Mouse (Mus musculus): Measurements from ENCODE around the gene Actn3. TPM values are rescaled to one million over a fixed set of nuclear protein-coding genes. Genes with fewer than 3 reads are reported as not detected.

Actn3 gene
- polyA plus RNA-seq, 1 experiment from 2014 or later: 3.5 TPM

DNA sequence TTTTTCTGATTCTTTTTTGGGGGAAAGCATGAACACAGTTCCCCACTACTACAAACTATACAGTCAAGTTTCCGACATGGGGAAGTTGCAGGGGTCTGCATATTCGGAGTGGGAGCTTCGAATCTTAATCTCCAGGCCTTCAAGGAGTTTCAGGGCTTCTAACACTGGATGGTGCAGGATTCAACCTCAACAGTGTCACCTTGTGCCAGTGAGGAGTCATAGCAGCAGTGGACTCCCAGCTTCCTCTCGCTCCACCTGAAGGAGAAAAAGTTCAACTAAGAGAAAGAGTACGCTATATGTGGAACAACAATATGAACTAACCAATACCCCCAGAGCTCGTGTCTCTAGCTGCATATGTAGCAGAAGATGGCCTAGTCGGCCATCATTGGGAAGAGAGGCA lies 30.2 kb downstream of the Actn3 start:
- no peak overlapping the region for H3K27ac ChIP-seq (ENCODE audit: low read depth, low read length)
- 40% methylated on average over 7 of the region's 7 CpGs for WGBS

DNA sequence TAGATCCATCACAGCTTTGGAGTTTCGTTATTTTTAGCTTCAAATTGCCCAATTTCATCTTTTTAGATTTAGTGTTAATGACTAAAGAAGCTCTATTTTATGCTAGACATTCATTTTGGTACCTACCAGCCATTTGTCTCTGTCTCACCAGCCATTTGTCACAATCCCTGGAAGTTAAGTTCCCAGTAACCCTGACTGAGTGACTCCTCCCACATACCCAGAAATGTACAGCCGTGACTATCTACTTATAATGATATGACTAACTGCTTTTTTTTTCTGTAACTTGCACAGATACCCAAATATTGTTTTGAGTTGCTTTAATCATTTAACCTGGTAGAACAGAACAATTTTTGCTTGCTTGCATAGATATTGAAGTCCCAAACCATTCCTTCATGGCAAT lies 31.9 kb downstream of the Actn3 start:
- Histone ChIP-seq H3K4me3 (ENCODE audit: low read length) (no peak overlapping the region), H3K27ac (ENCODE audit: low read depth, low read length) (no peak overlapping the region)
- 71% methylated on average over 2 of the region's 2 CpGs for WGBS

More for the DNA sequence above, 30.2 kb downstream of the Actn3 start:
- H3K36me3 ChIP-seq (ENCODE audit: control insufficient read depth, insufficient read depth, low read length): no peaks in the 10 kb centered on the region
- no peak for ATAC-seq
- no peak overlapping the region for H3K9ac ChIP-seq (ENCODE audit: low read depth, low read length)
- no peak overlapping the region for H3K4me3 ChIP-seq (ENCODE audit: low read length)
- H3K27me3 ChIP-seq (replicated peaks; ENCODE audit: control insufficient read depth, insufficient read depth, low read length): peaks cover 2% of the 10 kb centered on the region; the same call in 1 of the 2 replicates
- H3K4me2 ChIP-seq (ENCODE audit: low read length): no peak overlapping the region
- H3K9me3 ChIP-seq (ENCODE audit: control insufficient read depth, low read length): no peaks in the 10 kb centered on the region
- H3K4me1 ChIP-seq (ENCODE audit: control insufficient read depth, insufficient read depth, low read depth, low read length): no peaks in the 10 kb centered on the region

DNA sequence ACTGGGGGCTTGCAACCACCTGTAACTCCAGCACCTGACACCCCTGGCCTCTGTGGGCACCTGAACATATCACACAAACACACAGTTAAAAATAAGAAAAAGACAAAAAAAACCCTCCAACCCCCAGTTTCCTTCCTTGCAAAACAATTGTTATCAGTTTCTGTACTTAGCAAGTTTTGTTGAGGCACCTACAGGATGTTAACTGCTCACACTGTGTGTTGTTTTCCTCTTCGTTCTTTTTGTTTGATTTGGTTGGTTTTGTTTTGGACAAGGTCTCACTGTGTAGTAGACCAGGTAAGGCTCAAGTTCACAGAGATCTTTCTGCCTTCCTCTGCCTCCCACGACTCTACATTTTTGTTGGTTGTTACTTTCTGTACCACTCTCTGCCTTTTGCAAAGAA lies 35.1 kb downstream of the Actn3 start:
- H3K9ac ChIP-seq (ENCODE audit: low read depth, low read length): no peak overlapping the region
- no peak for ATAC-seq
- no peaks in the 10 kb centered on the region for H3K36me3 ChIP-seq (ENCODE audit: control insufficient read depth, insufficient read depth, low read length)
- no peak overlapping the region for H3K27ac ChIP-seq (ENCODE audit: low read depth, low read length)
- no peak overlapping the region for H3K4me3 ChIP-seq (ENCODE audit: low read length)
- no peaks in the 10 kb centered on the region for H3K9me3 ChIP-seq (ENCODE audit: control insufficient read depth, low read length)
- peaks cover 14% of the 10 kb centered on the region for H3K4me1 ChIP-seq (ENCODE audit: control insufficient read depth, insufficient read depth, low read depth, low read length)
- 70% methylated on average over 2 of the region's 2 CpGs for WGBS
- H3K27me3 ChIP-seq (replicated peaks; ENCODE audit: control insufficient read depth, insufficient read depth, low read length): peaks cover 21% of the 10 kb centered on the region
- H3K4me2 ChIP-seq (ENCODE audit: low read length): no peak overlapping the region

More for the DNA sequence above, 31.9 kb downstream of the Actn3 start:
- Histone ChIP-seq H3K9me3 (ENCODE audit: control insufficient read depth, low read length) (no peaks in the 10 kb centered on the region), H3K4me2 (ENCODE audit: low read length) (no peak overlapping the region), H3K4me1 (ENCODE audit: control insufficient read depth, insufficient read depth, low read depth, low read length) (no peaks in the 10 kb centered on the region), H3K9ac (ENCODE audit: low read depth, low read length) (no peak overlapping the region), H3K36me3 (ENCODE audit: control insufficient read depth, insufficient read depth, low read length) (no peaks in the 10 kb centered on the region), H3K27me3 (replicated peaks; ENCODE audit: control insufficient read depth, insufficient read depth, low read length) (peaks cover 15% of the 10 kb centered on the region)
- ATAC-seq: no peak

DNA sequence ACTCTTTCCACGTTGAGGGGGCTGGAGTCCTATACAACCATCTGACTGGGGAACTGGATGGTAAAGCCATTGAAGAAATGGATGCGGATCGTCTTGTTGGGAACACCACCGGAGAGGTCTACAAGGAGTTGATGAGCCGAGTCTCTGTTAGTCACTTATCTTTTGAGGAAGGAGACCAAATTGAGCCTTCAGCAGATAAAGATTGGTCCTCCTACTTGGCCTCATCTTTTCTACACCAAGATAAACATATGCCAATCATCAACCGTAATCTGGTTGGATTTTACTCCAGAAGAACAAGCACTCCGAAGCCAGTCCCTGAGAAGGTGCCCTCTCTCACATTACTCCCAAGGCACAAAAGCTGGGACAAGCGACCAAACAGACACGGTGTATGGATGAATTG lies 36.9 kb downstream of the Actn3 start:
- H3K9ac ChIP-seq (ENCODE audit: low read depth, low read length): no peak overlapping the region
- no peaks in the 10 kb centered on the region for H3K9me3 ChIP-seq (ENCODE audit: control insufficient read depth, low read length)
- H3K27ac ChIP-seq (ENCODE audit: low read depth, low read length): no peak overlapping the region
- no peak overlapping the region for H3K4me3 ChIP-seq (ENCODE audit: low read length)
- no peaks in the 10 kb centered on the region for H3K36me3 ChIP-seq (ENCODE audit: control insufficient read depth, insufficient read depth, low read length)
- 85% methylated on average over 9 of the region's 9 CpGs for WGBS
- peaks cover 14% of the 10 kb centered on the region for H3K4me1 ChIP-seq (ENCODE audit: control insufficient read depth, insufficient read depth, low read depth, low read length)
- H3K27me3 ChIP-seq (replicated peaks; ENCODE audit: control insufficient read depth, insufficient read depth, low read length): peaks cover 20% of the 10 kb centered on the region
- no peak overlapping the region for H3K4me2 ChIP-seq (ENCODE audit: low read length)
- no peak for ATAC-seq

DNA sequence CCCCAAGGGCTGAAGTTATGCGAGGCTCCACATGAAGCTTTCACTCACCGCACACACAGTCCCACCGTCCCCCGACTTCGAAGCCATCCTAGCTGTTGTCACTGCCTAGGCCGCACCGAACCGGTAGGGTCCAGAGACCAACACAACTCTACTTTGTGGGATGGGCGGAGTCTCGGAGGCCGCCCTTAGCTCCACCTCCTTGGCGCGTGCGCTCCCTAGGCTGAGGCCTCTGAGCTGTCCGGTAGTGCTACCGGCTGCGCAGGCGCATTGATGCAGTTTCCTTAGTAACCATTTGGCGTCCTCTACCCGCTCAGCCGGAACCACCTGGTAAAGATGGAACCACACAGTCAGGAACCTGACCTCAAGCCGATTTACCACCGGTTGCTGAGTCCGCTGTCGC lies 38.6 kb downstream of the Actn3 start, which contains the start of the genes Ccs and Ccdc87:
Gene Ccs (minus strand): TSS at position 184 of the 400 bp plus-strand sequence.
Gene Ccdc87 (plus strand): TSS at position 218 of the 400 bp plus-strand sequence.
- 0 out of 2 replicates have a peak within 1 kb of the TSS, but pooled peaks have one; percentile 24 for H3K27ac ChIP-seq (ENCODE audit: low read depth, low read length)
- H3K36me3 ChIP-seq (ENCODE audit: control insufficient read depth, insufficient read depth, low read length): no peaks in the 10 kb centered on the region
- H3K27me3 ChIP-seq (replicated peaks; ENCODE audit: control insufficient read depth, insufficient read depth, low read length): peaks cover 19% of the 10 kb centered on the region
- WGBS: 0% methylated on average over 25 of the region's 25 CpGs
- peak within 1 kb of the TSS; percentile 99 for H3K4me2 ChIP-seq (ENCODE audit: low read length)
- ATAC-seq: peak; percentile 99
- no peaks in the 10 kb centered on the region for H3K9me3 ChIP-seq (ENCODE audit: control insufficient read depth, low read length)
- peaks cover 14% of the 10 kb centered on the region for H3K4me1 ChIP-seq (ENCODE audit: control insufficient read depth, insufficient read depth, low read depth, low read length)
- peak within 1 kb of the TSS; percentile 68 for H3K9ac ChIP-seq (ENCODE audit: low read depth, low read length)
- peak within 1 kb of the TSS; percentile 69 for H3K4me3 ChIP-seq (ENCODE audit: low read length)

DNA sequence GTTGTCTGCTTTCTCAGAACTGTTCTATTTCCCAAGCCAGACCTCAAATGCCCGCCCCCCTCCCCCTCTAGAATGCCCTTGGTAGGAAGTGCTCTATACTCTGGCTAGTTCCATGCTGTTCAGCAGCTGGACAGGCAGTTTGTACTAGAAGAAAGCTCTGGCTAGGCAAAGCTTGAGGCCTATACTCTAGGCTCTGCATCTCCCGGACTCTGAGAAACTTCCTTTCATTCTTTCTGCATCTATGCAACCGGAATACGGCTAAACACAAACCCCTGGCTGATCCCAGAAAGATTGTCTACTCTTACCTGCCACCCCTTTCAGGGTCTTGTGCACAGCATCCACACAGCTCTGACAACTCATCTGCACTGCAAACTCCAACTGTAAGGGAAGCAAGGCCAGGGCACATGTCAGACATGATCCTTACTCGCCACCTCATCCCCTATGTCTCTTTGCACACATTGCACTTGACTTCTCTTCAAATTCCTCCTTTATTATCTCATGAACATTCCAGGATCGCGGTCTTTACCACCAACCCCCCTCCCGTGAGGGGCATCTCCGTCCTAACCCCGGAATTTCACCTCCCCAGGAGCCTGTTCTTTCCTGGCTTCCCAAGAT lies 39.1 kb downstream of the Actn3 start:
- Histone ChIP-seq H3K27ac (ENCODE audit: low read depth, low read length) (0 out of 2 replicates have a peak overlapping the region, but pooled peaks have one; percentile 24), H3K9me3 (ENCODE audit: control insufficient read depth, low read length) (no peaks in the 10 kb centered on the region), H3K9ac (ENCODE audit: low read depth, low read length) (peak overlapping the region; percentile 68), H3K4me3 (ENCODE audit: low read length) (peak overlapping the region; percentile 69), H3K4me2 (ENCODE audit: low read length) (peak overlapping the region; percentile 99), H3K27me3 (replicated peaks; ENCODE audit: control insufficient read depth, insufficient read depth, low read length) (peaks cover 19% of the 10 kb centered on the region), H3K4me1 (ENCODE audit: control insufficient read depth, insufficient read depth, low read depth, low read length) (peaks cover 14% of the 10 kb centered on the region), H3K36me3 (ENCODE audit: control insufficient read depth, insufficient read depth, low read length) (no peaks in the 10 kb centered on the region)
- 35% methylated on average over 10 of the region's 10 CpGs for WGBS
- ATAC-seq: no peak; the same call in 1 of the 2 replicates

DNA sequence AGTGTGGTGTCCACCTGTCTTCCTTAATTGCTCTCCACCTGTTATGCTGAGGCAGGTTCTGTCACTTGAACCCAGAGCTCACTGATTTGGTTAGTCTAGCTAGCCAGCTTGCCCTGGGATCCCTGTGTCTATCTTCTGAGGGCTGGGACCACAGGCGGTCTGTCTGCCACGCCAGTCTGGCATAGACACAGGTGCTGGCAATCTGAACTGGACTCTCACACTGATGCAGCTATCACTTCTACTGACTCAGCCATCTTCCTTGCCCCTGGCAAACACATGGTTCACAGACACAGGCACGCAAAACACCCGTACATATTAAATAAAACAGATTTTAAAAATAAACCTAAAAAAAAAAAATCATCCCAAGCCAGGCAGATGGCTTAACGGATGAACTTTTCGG lies 40.7 kb downstream of the Actn3 start:
- Histone ChIP-seq H3K27me3 (replicated peaks; ENCODE audit: control insufficient read depth, insufficient read depth, low read length) (peaks cover 17% of the 10 kb centered on the region), H3K4me1 (ENCODE audit: control insufficient read depth, insufficient read depth, low read depth, low read length) (peaks cover 14% of the 10 kb centered on the region), H3K36me3 (ENCODE audit: control insufficient read depth, insufficient read depth, low read length) (0 out of 2 replicates have a peak, but pooled peaks cover 3% of the 10 kb centered on the region), H3K4me2 (ENCODE audit: low read length) (no peak overlapping the region), H3K9me3 (ENCODE audit: control insufficient read depth, low read length) (no peaks in the 10 kb centered on the region), H3K4me3 (ENCODE audit: low read length) (no peak overlapping the region), H3K9ac (ENCODE audit: low read depth, low read length) (no peak overlapping the region), H3K27ac (ENCODE audit: low read depth, low read length) (no peak overlapping the region)
- 95% methylated on average over 6 of the region's 6 CpGs for WGBS
- no peak for ATAC-seq

DNA sequence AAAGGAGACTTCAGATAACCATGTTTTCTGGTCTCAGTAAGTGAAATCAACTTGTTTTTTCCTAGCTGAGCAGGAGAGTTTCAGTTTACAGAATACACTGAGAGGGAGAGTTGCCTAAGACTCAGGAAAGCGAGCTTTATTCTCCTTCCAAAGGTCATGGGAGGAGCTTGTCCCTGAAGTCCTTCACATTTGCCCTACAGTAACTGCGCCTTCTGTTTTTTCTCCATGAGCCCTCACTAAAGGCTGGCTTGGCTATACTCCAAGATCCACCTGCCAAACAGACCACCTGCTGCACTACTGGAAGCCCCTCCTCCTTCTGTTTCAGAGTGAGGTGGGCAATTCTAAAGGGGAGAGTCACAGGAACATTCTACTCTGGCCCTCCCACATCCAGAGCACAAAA lies 41.6 kb downstream of the Actn3 start:
- no peak overlapping the region for H3K4me2 ChIP-seq (ENCODE audit: low read length)
- peaks cover 8% of the 10 kb centered on the region for H3K27me3 ChIP-seq (replicated peaks; ENCODE audit: control insufficient read depth, insufficient read depth, low read length)
- H3K27ac ChIP-seq (ENCODE audit: low read depth, low read length): no peak overlapping the region
- WGBS: 73% methylated on average over 2 of the region's 2 CpGs
- ATAC-seq: no peak
- no peaks in the 10 kb centered on the region for H3K9me3 ChIP-seq (ENCODE audit: control insufficient read depth, low read length)
- H3K4me3 ChIP-seq (ENCODE audit: low read length): no peak overlapping the region
- 0 out of 2 replicates have a peak, but pooled peaks cover 3% of the 10 kb centered on the region for H3K36me3 ChIP-seq (ENCODE audit: control insufficient read depth, insufficient read depth, low read length)
- H3K9ac ChIP-seq (ENCODE audit: low read depth, low read length): no peak overlapping the region
- H3K4me1 ChIP-seq (ENCODE audit: control insufficient read depth, insufficient read depth, low read depth, low read length): peaks cover 14% of the 10 kb centered on the region

DNA sequence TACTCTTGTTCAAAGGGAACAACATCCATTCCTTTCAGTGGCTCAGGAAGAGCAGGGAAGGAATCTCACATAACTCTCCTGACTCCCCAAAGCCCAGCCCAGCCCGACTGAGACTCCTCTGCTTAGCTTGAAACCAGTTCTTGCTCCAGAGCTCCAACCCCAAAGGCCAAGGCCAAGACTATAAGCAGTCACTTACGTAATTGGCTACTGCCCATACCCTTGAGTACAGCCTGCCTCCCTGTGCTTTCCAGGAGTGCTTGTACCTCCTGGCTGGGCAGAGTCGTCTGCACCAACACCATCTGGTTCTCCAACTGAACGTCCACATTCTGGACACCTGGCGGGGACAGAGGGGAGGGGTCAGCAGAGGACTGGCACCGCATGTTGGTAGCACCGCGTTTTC lies 43.7 kb downstream of the Actn3 start:
- 92% methylated on average over 8 of the region's 8 CpGs for WGBS
- Histone ChIP-seq H3K27me3 (replicated peaks; ENCODE audit: control insufficient read depth, insufficient read depth, low read length) (no peaks in the 10 kb centered on the region), H3K4me1 (ENCODE audit: control insufficient read depth, insufficient read depth, low read depth, low read length) (peaks cover 9% of the 10 kb centered on the region), H3K9me3 (ENCODE audit: control insufficient read depth, low read length) (no peaks in the 10 kb centered on the region), H3K27ac (ENCODE audit: low read depth, low read length) (no peak overlapping the region), H3K9ac (ENCODE audit: low read depth, low read length) (no peak overlapping the region), H3K4me2 (ENCODE audit: low read length) (no peak overlapping the region), H3K4me3 (ENCODE audit: low read length) (no peak overlapping the region), H3K36me3 (ENCODE audit: control insufficient read depth, insufficient read depth, low read length) (0 out of 2 replicates have a peak, but pooled peaks cover 3% of the 10 kb centered on the region)
- ATAC-seq: no peak

Measured in hindbrain, embryonic 16.5 days (tissue).